Mouse (Mus musculus) embryonic facial prominence, embryonic 11.5 days (tissue): Measurements from ENCODE around the gene Btg3. TPM values are rescaled to one million over a fixed set of nuclear protein-coding genes. Genes with fewer than 3 reads are reported as not detected.

ENCODE experiments used
- ATAC-seq: fragments of 200-750 bp; cut with Nextera tagmentation; replicated peaks from 2 replicates; pipeline ENCODE4 v1.8.0; 2017; ENCODE audit warnings: low read depth; ENCODE audit not compliant: insufficient number of reproducible peaks, low FRiP score, low TSS enrichment
- DNase-seq: peaks from one replicate; pipeline ENCODE4 v3.0.0-alpha.2; 2015; ENCODE audit warnings: low spot score
- H3K27ac ChIP-seq: fragments of 300-500 bp; sonication (generic); replicated peaks from 2 replicates; pipeline ENCODE4 v1.5.1; 2014; ENCODE audit warnings: mild to moderate bottlenecking, low read depth, low read length, control low read depth
- H3K27me3 ChIP-seq: fragments of 300-500 bp; sonication (generic); 2 replicates; pipeline ENCODE4 v1.6.1; 2014; ENCODE audit warnings: mild to moderate bottlenecking, low read length, moderate library complexity, mixed read lengths; ENCODE audit not compliant: control insufficient read depth, insufficient read depth
- H3K36me3 ChIP-seq: fragments of 300-500 bp; sonication (generic); replicated peaks from 2 replicates; pipeline ENCODE4 v1.6.1; 2014; ENCODE audit warnings: low read depth, mild to moderate bottlenecking, low read length, moderate library complexity, mixed read lengths; ENCODE audit not compliant: control insufficient read depth, insufficient read depth
- H3K4me1 ChIP-seq: fragments of 300-500 bp; sonication (generic); 2 replicates; pipeline ENCODE4 v1.6.1; 2014; ENCODE audit warnings: low read length, mixed read lengths; ENCODE audit not compliant: control insufficient read depth, insufficient read depth
- H3K4me2 ChIP-seq: fragments of 300-500 bp; sonication (generic); 2 replicates; pipeline ENCODE4 v1.6.1; 2014; ENCODE audit warnings: low read depth, mild to moderate bottlenecking, control low read depth, low read length, moderate library complexity
- H3K4me3 ChIP-seq: fragments of 300-500 bp; sonication (generic); 2 replicates; pipeline ENCODE4 v1.5.1; 2014; ENCODE audit warnings: low read depth, low read length, control low read depth
- H3K9ac ChIP-seq: fragments of 300-500 bp; sonication (generic); replicated peaks from 2 replicates; pipeline ENCODE4 v1.6.1; 2014; ENCODE audit warnings: mild to moderate bottlenecking, control low read depth, low read length
- H3K9me3 ChIP-seq: fragments of 300-500 bp; sonication (generic); replicated peaks from 2 replicates; pipeline ENCODE4 v1.6.1; 2016; ENCODE audit warnings: mild to moderate bottlenecking, low read length, inconsistent platforms, mixed read lengths; ENCODE audit not compliant: control insufficient read depth
- WGBS: fragments of 180-500 bp; shearing (Covaris S2); extraction: QIAGEN DNeasy Blood & Tissue Kit; methylation state at CpG from one replicate; pipeline ENCODE4 v1.1.7; 2014; 5-methylcytosine and 5-hydroxymethylcytosine counted together
- polyA plus RNA-seq: library from polyadenylated mRNA; unstranded; fragments of >200 nt; fragmentation: Nextera tagmentation; extraction: Ambion mirVana; gene quantifications from 2 replicates; pipeline ENCODE4 v1.2.1, GENCODE M21; 2014

Gene Btg3
- polyA plus RNA-seq, 1 experiment from 2014 or later, result 37.1 TPM

DNA sequence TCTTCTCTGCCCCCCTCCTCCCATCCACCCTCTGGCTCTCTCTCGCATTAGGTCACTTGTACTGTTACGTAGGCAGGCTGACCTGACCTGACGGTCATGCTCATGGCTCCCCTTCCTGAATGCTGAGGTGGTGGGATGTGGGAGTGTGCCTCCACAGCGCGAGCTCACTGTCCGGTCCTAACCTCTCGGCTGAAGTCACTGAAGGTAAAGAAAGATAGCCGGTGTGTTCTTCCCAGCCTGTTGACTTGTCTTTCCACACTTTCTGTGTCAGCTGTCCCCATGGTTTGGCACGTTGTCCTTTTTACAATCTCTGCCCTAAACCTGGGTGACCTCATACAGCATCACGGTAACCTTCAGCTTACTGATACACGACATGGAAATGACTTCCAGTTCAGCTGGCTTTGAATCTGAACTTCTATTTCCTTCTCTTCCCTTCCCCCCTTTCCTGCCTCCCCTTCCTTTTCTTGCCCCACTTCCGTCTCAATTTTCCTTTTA, 71.3 kb downstream of the Btg3 start:
- no peaks in the 10 kb centered on the region for H3K27me3 ChIP-seq
- WGBS, result 85% methylated on average over 12 of the region's 12 CpGs
- H3K4me2 ChIP-seq, result no peak overlapping the region
- DNase-seq (no peak), ATAC-seq (no peak)
- H3K36me3 ChIP-seq, result no peaks in the 10 kb centered on the region
- no peak overlapping the region for H3K27ac ChIP-seq
- no peaks in the 10 kb centered on the region for H3K4me1 ChIP-seq
- no peak overlapping the region for H3K9ac ChIP-seq
- H3K9me3 ChIP-seq, result no peaks in the 10 kb centered on the region
- no peak overlapping the region for H3K4me3 ChIP-seq

DNA sequence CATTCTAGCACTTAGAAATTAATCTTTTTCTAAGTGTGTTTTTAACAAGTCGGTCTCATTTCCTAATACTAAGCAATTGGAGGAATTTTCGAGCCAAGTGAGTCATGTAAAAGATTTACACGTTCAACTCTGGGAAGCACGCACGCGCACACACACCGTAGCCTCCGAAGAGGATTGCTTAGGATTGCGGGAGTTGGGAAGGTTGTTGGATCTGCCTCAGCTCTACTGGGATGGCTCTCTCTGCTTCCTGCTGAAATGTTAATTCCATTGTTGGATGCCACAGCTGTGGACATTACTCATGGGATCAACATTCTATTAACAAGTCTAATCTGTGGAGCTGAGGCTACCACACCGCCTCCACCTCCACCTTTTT, 74.3 kb downstream of the Btg3 start:
- Histone ChIP-seq H3K4me2 (peak overlapping the region; percentile 84), H3K27ac (no peak overlapping the region)
- no peak for ATAC-seq

DNA sequence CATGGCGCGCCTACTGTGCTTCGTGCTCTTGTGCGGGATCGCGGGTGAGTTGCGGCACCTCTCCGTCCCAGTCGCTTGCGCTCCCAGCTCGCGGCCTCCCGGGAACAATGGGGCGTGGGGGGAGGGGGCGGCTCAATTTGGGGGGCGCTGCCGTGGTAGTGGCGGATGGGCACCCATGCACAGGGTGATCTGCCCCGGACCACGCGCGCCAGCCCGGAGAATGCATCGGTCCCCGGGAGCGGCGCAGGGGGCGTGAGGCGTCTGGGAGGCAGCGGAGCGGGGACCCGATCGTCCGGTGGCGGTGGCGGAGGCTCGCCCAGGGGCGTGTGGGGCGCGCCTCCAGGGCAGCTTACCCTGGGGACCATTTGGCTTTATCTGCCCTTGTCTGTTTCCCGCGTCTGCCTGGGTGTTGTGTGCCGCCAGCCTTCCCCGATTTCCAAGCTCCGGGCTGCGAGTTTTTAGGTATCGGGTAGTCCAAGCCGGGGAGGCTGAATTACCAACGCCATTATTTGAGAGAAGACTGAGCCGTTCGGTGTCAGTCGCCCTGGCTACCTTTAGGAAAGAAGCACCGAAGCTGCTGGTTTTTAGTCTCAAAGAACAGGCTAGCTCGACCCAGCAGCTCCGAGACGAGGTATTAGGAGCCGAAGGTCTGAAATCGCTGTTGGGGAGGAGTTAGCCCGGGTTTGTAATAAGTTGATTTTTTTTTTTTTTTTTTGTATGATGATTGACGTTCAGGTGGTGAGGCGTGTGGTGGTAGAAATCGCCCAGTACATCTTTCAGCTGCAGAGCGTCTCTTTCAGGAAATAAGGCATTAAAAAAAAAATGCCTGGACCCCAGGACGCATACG, 74.9 kb downstream of the Btg3 start:
- Histone ChIP-seq H3K27me3 (no peaks in the 10 kb centered on the region), H3K4me1 (no peaks in the 10 kb centered on the region), H3K36me3 (no peaks in the 10 kb centered on the region), H3K4me2 (peak overlapping the region; percentile 84), H3K4me3 (peak overlapping the region; percentile 89), H3K9me3 (no peaks in the 10 kb centered on the region), H3K9ac (peak overlapping the region; percentile 82), H3K27ac (peak overlapping the region; percentile 41; the same call in 1 of the 2 replicates)
- ATAC-seq, result peak; percentile 61
- WGBS, result under 1% methylated on average over 52 of the region's 65 CpGs
- DNase-seq, result peak; percentile 50

More for the DNA sequence above, 74.3 kb downstream of the Btg3 start:
- Histone ChIP-seq H3K9me3 (no peaks in the 10 kb centered on the region), H3K27me3 (no peaks in the 10 kb centered on the region), H3K9ac (peak overlapping the region; percentile 82; the same call in 1 of the 2 replicates), H3K4me1 (no peaks in the 10 kb centered on the region), H3K36me3 (no peaks in the 10 kb centered on the region), H3K4me3 (peak overlapping the region; percentile 89)
- WGBS, result 5% methylated on average over 10 of the region's 10 CpGs
- peak; percentile 50 for DNase-seq

DNA sequence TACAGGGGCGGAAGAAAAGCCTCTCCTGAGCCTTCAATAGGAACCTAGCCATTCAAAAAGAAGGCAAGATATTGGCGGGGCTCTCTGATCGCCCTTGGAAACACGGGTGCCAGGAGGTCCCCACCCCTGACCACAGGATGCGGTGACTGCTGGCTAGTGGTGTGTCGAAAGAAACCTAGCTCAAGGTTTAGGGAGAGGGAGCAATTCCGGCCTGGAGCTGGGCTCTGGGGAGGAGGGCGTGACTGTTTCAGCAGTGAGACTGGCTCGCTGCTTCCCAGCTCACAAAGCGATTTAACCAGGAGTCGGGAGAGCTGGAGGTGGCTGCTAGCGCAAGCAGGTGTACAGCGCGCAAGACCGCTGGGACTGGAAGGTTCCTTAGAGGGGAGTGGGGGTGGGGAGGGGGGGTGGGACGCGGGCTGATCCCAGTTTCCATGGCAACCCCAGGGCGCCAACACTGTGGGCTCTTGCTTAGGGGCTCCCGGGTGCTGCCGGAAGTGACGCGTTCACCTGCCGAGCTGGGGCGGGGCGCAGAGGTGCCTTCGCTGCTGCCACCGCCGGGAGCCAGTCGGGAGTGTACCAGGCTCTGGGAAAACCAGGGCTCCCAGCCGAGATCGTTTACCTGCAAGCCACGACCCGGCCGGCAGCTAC, 75.7 kb downstream of the Btg3 start, which contains the start of gene Cxadr:
Gene Cxadr (plus strand): TSS at position 307 of the 648 bp plus-strand sequence.
- Histone ChIP-seq H3K4me2 (peak within 1 kb of the TSS; percentile 84), H3K36me3 (no peaks in the 10 kb centered on the region), H3K4me1 (no peaks in the 10 kb centered on the region), H3K27ac (peak within 1 kb of the TSS; percentile 41; the same call in 1 of the 2 replicates), H3K27me3 (no peaks in the 10 kb centered on the region), H3K9ac (peak within 1 kb of the TSS; percentile 82), H3K9me3 (no peaks in the 10 kb centered on the region), H3K4me3 (peak within 1 kb of the TSS; percentile 89)
- peak; percentile 90 for DNase-seq
- ATAC-seq, result peak; percentile 92
- WGBS, result 1% methylated on average over 25 of the region's 34 CpGs

DNA sequence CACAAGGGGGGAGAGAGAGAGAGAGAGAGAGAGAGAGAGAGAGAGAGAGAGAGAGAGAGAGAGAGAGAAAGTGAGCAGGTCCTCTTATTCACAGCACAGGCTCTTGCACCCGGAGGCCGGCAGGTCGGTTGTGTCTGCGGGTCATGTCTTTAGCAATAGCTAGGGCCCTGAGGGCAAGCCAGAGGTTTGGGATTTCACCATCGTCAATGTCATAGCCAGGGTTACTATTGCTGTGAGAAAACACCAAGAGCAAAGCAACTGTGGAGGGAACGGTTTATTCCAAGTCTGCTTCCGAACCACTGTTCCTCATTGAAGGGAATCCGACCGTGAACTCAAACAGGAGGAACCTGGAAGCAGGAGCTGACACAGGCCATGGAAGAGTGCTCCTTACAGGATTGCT, 80.9 kb downstream of the Btg3 start:
- no peak overlapping the region for H3K4me3 ChIP-seq
- no peak overlapping the region for H3K4me2 ChIP-seq
- WGBS, result 68% methylated on average over 9 of the region's 9 CpGs
- no peaks in the 10 kb centered on the region for H3K9me3 ChIP-seq
- DNase-seq, result no peak
- H3K27me3 ChIP-seq, result no peaks in the 10 kb centered on the region
- no peak overlapping the region for H3K27ac ChIP-seq
- H3K4me1 ChIP-seq, result no peaks in the 10 kb centered on the region
- H3K36me3 ChIP-seq, result no peaks in the 10 kb centered on the region
- no peak overlapping the region for H3K9ac ChIP-seq
- ATAC-seq, result no peak

DNA sequence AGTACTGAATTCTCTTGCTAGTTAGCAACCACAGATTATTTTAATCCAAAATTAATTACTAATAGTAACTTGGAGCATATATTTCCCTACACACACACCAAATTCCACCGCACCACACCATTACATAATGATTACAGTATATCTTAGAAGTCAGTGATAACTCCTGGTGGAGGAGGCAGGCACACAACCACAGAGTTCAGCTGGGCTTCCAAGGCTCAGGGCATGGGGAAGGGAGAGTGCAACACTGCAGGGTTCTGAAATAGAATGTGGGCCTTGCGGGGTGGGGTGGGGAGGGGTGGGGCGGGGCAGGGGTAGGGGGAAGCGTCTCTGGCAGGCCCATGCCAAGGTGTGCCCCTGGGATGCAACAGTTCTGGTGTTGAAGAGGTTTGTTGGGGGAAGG, 81.4 kb downstream of the Btg3 start:
- WGBS, result 54% methylated on average over 4 of the region's 4 CpGs
- Histone ChIP-seq H3K36me3 (no peaks in the 10 kb centered on the region), H3K27me3 (no peaks in the 10 kb centered on the region), H3K4me3 (no peak overlapping the region), H3K4me2 (no peak overlapping the region), H3K9ac (no peak overlapping the region), H3K9me3 (no peaks in the 10 kb centered on the region), H3K4me1 (no peaks in the 10 kb centered on the region), H3K27ac (no peak overlapping the region)
- DNase-seq (no peak), ATAC-seq (no peak)

DNA sequence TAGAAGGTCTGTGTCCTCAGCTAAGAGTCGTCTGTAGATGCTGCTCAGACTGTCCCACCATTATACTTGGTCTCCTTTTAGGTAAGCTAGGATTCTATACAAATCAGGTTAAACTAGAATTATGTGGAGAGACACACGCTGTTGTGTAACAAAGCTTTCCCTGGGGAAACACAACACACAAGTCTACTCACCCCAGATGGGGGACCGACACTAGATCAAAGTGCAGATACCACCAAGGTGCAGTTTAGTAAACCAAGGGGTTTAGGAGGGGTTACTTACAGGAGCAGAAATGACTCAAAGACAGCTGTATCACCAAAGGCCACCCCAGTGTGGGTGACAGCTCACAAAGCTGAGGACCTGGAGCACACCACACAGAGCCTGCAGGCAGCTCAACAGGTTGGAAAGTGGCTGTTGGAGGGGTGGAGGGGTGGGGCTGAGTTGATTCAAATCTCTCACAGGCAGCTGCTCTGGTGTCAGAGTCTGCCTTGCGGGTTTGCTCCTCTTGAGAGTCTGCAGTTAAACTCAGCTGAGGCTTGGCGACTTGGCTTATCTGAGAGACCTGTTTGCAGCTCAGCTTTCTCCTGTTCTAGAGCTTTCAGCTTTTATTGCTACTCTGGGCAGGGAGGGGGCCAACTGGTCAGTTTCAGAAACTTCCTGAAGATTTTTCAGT, 82.3 kb downstream of the Btg3 start:
- no peak for ATAC-seq

More for the DNA sequence above, 82.3 kb downstream of the Btg3 start:
- no peak overlapping the region for H3K4me3 ChIP-seq
- 43% methylated on average over 5 of the region's 5 CpGs for WGBS
- H3K9me3 ChIP-seq, result no peaks in the 10 kb centered on the region
- no peaks in the 10 kb centered on the region for H3K4me1 ChIP-seq
- no peaks in the 10 kb centered on the region for H3K27me3 ChIP-seq
- H3K27ac ChIP-seq, result no peak overlapping the region
- no peaks in the 10 kb centered on the region for H3K36me3 ChIP-seq
- no peak overlapping the region for H3K4me2 ChIP-seq
- H3K9ac ChIP-seq, result no peak overlapping the region
- DNase-seq, result peak; percentile 31
